Mouse (Mus musculus): ENCODE data around the gene Lysmd1.

DNA sequence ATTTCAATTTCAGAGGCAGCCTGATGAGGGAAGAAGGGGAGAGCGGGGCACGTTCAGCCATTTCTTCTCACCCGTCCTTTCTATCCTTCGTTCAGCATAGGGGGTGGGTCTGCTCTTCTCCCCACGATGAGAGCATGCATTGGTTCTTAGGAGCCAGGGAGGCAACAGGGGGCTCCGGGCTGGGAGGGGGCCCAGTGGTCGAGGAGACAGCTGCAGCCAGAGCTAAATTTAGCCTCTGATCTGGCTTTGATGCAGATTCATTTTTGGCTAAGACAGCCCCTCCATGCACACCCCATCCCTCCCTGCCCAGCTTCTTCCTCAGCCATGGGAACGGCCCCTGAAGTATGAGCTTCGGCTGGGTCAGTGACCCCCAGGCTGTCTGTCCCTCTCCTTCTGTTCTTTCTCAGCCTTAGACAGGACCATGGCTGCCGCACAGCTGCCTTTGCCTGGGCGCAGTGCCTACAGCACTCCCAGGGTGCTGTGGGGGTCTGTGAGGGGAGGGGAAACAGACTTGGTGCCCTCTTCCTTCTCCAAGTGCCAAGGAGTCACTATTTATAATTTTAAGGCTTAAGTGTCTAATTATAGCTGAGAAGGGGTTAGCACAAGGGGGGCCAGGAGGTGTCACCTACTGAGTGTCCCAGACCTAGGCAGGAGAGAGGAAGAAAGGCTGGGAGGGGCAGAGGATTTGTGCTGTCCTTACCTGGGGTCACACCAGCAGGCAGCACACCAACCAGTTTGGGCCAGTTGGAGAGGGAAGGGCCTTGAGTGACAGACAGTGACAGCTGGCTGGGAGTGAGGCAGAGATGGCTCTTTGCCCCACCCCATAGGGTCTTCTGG lies 29.7 kb downstream of the Lysmd1 start:
- TF ChIP-seq GATA1 (IDR thresholded peaks at IDR 0.05; ENCODE audit: borderline replicate concordance, low read length) (no peak), FLI1 (IDR thresholded peaks at IDR 0.05; ENCODE audit: low read length) (no peak)

Data from megakaryocyte, embryonic 14.5 days (primary cell).